Mouse (Mus musculus) liver, embryonic 12.5 days (tissue): ENCODE results near the gene Ndufs1. TPM values are rescaled to one million over a fixed set of nuclear protein-coding genes. Genes with fewer than 3 reads are reported as not detected.

ENCODE experiments used
- ATAC-seq: fragments of 200-750 bp; cut with Nextera tagmentation; 2 replicates; pipeline ENCODE4 v1.8.0; 2017; ENCODE audit warnings: moderate number of reproducible peaks, mild to moderate bottlenecking, moderate library complexity
- H3K27ac ChIP-seq: fragments of 300-500 bp; sonication (generic); 2 replicates; pipeline ENCODE4 v1.5.1; 2016; ENCODE audit warnings: mild to moderate bottlenecking
- H3K27me3 ChIP-seq: fragments of 300-500 bp; sonication (generic); replicated peaks from 2 replicates; pipeline ENCODE4 v1.6.1; 2016; ENCODE audit warnings: mild to moderate bottlenecking, moderate library complexity
- H3K36me3 ChIP-seq: fragments of 300-500 bp; sonication (generic); 2 replicates; pipeline ENCODE4 v1.6.1; 2016; ENCODE audit warnings: mild to moderate bottlenecking, moderate library complexity
- H3K4me1 ChIP-seq: fragments of 300-500 bp; sonication (generic); 2 replicates; pipeline ENCODE4 v1.6.1; 2016
- H3K4me2 ChIP-seq: fragments of 300-500 bp; sonication (generic); 2 replicates; pipeline ENCODE4 v1.6.1; 2016; ENCODE audit warnings: mild to moderate bottlenecking, moderate library complexity
- H3K4me3 ChIP-seq: fragments of 300-500 bp; sonication (generic); 2 replicates; pipeline ENCODE4 v1.5.1; 2016; ENCODE audit warnings: mild to moderate bottlenecking, moderate library complexity
- H3K9ac ChIP-seq: fragments of 300-500 bp; sonication (generic); 2 replicates; pipeline ENCODE4 v1.6.1; 2016; ENCODE audit warnings: mild to moderate bottlenecking, moderate library complexity
- H3K9me3 ChIP-seq: fragments of 300-500 bp; sonication (generic); replicated peaks from 2 replicates; pipeline ENCODE4 v1.6.1; 2016; ENCODE audit warnings: mild to moderate bottlenecking, moderate library complexity
- WGBS: fragments of 180-500 bp; shearing (Covaris S2); methylation state at CpG from one replicate; pipeline ENCODE4 v1.1.7; 2016; ENCODE audit not compliant: insufficient replicate concordance; 5-methylcytosine and 5-hydroxymethylcytosine counted together
- polyA plus RNA-seq: library from polyadenylated mRNA; unstranded; fragments of >200 nt; fragmentation: Nextera tagmentation; extraction: Ambion mirVana; gene quantifications from 2 replicates; pipeline ENCODE4 v1.2.1, GENCODE M21; 2016

Gene Ndufs1
- polyA plus RNA-seq, 1 experiment from 2014 or later: 133 TPM

GRCm38 (mm10) chr1:63130883-63131282, 45.8 kb downstream of the Ndufs1 start:
- Histone ChIP-seq H3K36me3 (peaks cover 10% of the 10 kb centered on the region; the same call in 1 of the 2 replicates), H3K9ac (no peak overlapping the region), H3K4me3 (no peak overlapping the region), H3K27ac (0 out of 2 replicates have a peak overlapping the region, but pooled peaks have one; percentile 5), H3K9me3 (no peaks in the 10 kb centered on the region), H3K27me3 (no peaks in the 10 kb centered on the region), H3K4me2 (no peak overlapping the region), H3K4me1 (peaks cover 24% of the 10 kb centered on the region)
- no peak for ATAC-seq
- 28% methylated on average over 2 of the region's 2 CpGs for WGBS

- no peaks in the 10 kb centered on the region for H3K9me3 ChIP-seq
- peak overlapping the region; percentile 63 for H3K27ac ChIP-seq
- WGBS: 10% methylated on average over 18 of the region's 18 CpGs
- H3K4me3 ChIP-seq: peak overlapping the region; percentile 51
- H3K4me1 ChIP-seq: peaks cover 24% of the 10 kb centered on the region
- peak overlapping the region; percentile 78 for H3K4me2 ChIP-seq
- peaks cover 18% of the 10 kb centered on the region for H3K36me3 ChIP-seq
- ATAC-seq: peak; percentile 69
- H3K9ac ChIP-seq: peak overlapping the region; percentile 71
- no peaks in the 10 kb centered on the region for H3K27me3 ChIP-seq
Observed at GRCm38 (mm10) chr1:63129857-63130690, 46.6 kb downstream of the Ndufs1 start.

- H3K9me3 ChIP-seq: no peaks in the 10 kb centered on the region
- no peak for ATAC-seq
- H3K4me2 ChIP-seq: peak overlapping the region; percentile 78
- peaks cover 24% of the 10 kb centered on the region for H3K4me1 ChIP-seq
- H3K27ac ChIP-seq: no peak overlapping the region
- peak overlapping the region; percentile 51; the same call in 1 of the 2 replicates for H3K4me3 ChIP-seq
- no peak overlapping the region for H3K9ac ChIP-seq
- peaks cover 24% of the 10 kb centered on the region for H3K36me3 ChIP-seq
- no peaks in the 10 kb centered on the region for H3K27me3 ChIP-seq
- 73% methylated on average over 3 of the region's 3 CpGs for WGBS
Observed at GRCm38 (mm10) chr1:63129273-63129672, 47.4 kb downstream of the Ndufs1 start.

GRCm38 (mm10) chr1:63126206-63126605, 50.4 kb downstream of the Ndufs1 start:
- Histone ChIP-seq H3K27ac (no peak overlapping the region), H3K4me1 (peaks cover 21% of the 10 kb centered on the region), H3K4me3 (no peak overlapping the region), H3K36me3 (peaks cover 54% of the 10 kb centered on the region), H3K9ac (no peak overlapping the region), H3K27me3 (no peaks in the 10 kb centered on the region), H3K4me2 (no peak overlapping the region), H3K9me3 (no peaks in the 10 kb centered on the region)
- no peak for ATAC-seq
- 74% methylated on average over 3 of the region's 3 CpGs for WGBS

GRCm38 (mm10) chr1:63123823-63124450, 52.7 kb downstream of the Ndufs1 start:
- H3K4me3 ChIP-seq: no peak overlapping the region
- H3K4me2 ChIP-seq: no peak overlapping the region
- no peaks in the 10 kb centered on the region for H3K9me3 ChIP-seq
- peak; percentile 53 for ATAC-seq
- H3K36me3 ChIP-seq: peaks cover 75% of the 10 kb centered on the region
- peaks cover 17% of the 10 kb centered on the region for H3K4me1 ChIP-seq
- H3K27ac ChIP-seq: peak overlapping the region; percentile 58
- H3K27me3 ChIP-seq: no peaks in the 10 kb centered on the region
- WGBS: 70% methylated on average over 6 of the region's 6 CpGs
- no peak overlapping the region for H3K9ac ChIP-seq

GRCm38 (mm10) chr1:63122005-63122404, 54.6 kb downstream of the Ndufs1 start:
- Histone ChIP-seq H3K4me2 (no peak overlapping the region), H3K9ac (no peak overlapping the region), H3K4me3 (no peak overlapping the region), H3K4me1 (peaks cover 30% of the 10 kb centered on the region), H3K27ac (no peak overlapping the region), H3K36me3 (peaks cover 83% of the 10 kb centered on the region), H3K9me3 (no peaks in the 10 kb centered on the region), H3K27me3 (no peaks in the 10 kb centered on the region)
- 61% methylated on average over 6 of the region's 6 CpGs for WGBS
- no peak for ATAC-seq

GRCm38 (mm10) chr1:63120382-63120781, 56.3 kb downstream of the Ndufs1 start:
- no peaks in the 10 kb centered on the region for H3K27me3 ChIP-seq
- no peak overlapping the region for H3K4me3 ChIP-seq
- H3K9me3 ChIP-seq: no peaks in the 10 kb centered on the region
- no peak overlapping the region for H3K4me2 ChIP-seq
- peaks cover 46% of the 10 kb centered on the region for H3K4me1 ChIP-seq
- peaks cover 80% of the 10 kb centered on the region for H3K36me3 ChIP-seq
- WGBS: 72% methylated on average over 2 of the region's 2 CpGs
- no peak overlapping the region for H3K9ac ChIP-seq
- no peak for ATAC-seq
- H3K27ac ChIP-seq: no peak overlapping the region

- ATAC-seq: no peak
- H3K27ac ChIP-seq: no peak overlapping the region
- H3K4me1 ChIP-seq: peaks cover 49% of the 10 kb centered on the region
- WGBS: 57% methylated on average over 4 of the region's 4 CpGs
- no peak overlapping the region for H3K4me3 ChIP-seq
- H3K4me2 ChIP-seq: no peak overlapping the region
- H3K27me3 ChIP-seq: no peaks in the 10 kb centered on the region
- peaks cover 74% of the 10 kb centered on the region for H3K36me3 ChIP-seq
- no peak overlapping the region; the same call in 1 of the 2 replicates for H3K9ac ChIP-seq
- no peaks in the 10 kb centered on the region for H3K9me3 ChIP-seq
Observed at GRCm38 (mm10) chr1:63119675-63120074, 57.0 kb downstream of the Ndufs1 start.

- no peaks in the 10 kb centered on the region for H3K27me3 ChIP-seq
- peak overlapping the region; percentile 98 for H3K27ac ChIP-seq
- 41% methylated on average over 3 of the region's 3 CpGs for WGBS
- H3K4me2 ChIP-seq: peak overlapping the region; percentile 89
- H3K4me1 ChIP-seq: peaks cover 64% of the 10 kb centered on the region
- peak overlapping the region; percentile 99 for H3K9ac ChIP-seq
- peak overlapping the region; percentile 94 for H3K4me3 ChIP-seq
- peaks cover 36% of the 10 kb centered on the region for H3K36me3 ChIP-seq
- no peaks in the 10 kb centered on the region for H3K9me3 ChIP-seq
- no peak for ATAC-seq
Observed at GRCm38 (mm10) chr1:63115540-63115939, 61.1 kb downstream of the Ndufs1 start.

- H3K9ac ChIP-seq: peak overlapping the region; percentile 99
- H3K4me1 ChIP-seq: peaks cover 64% of the 10 kb centered on the region
- H3K9me3 ChIP-seq: no peaks in the 10 kb centered on the region
- no peaks in the 10 kb centered on the region for H3K27me3 ChIP-seq
- peak overlapping the region; percentile 98 for H3K27ac ChIP-seq
- peak overlapping the region; percentile 94 for H3K4me3 ChIP-seq
- peak overlapping the region; percentile 89 for H3K4me2 ChIP-seq
- H3K36me3 ChIP-seq: peaks cover 33% of the 10 kb centered on the region
- no peak for ATAC-seq
- 12% methylated on average over 4 of the region's 4 CpGs for WGBS
Observed at GRCm38 (mm10) chr1:63115096-63115495, 61.5 kb downstream of the Ndufs1 start.

- no peaks in the 10 kb centered on the region for H3K27me3 ChIP-seq
- under 1% methylated on average over 42 of the region's 42 CpGs for WGBS
- H3K9ac ChIP-seq: peak within 1 kb of the TSS; percentile 99
- peaks cover 65% of the 10 kb centered on the region for H3K4me1 ChIP-seq
- peak; percentile 84 for ATAC-seq
- H3K4me2 ChIP-seq: peak within 1 kb of the TSS; percentile 89
- peak within 1 kb of the TSS; percentile 98 for H3K27ac ChIP-seq
- H3K9me3 ChIP-seq: no peaks in the 10 kb centered on the region
- peaks cover 26% of the 10 kb centered on the region for H3K36me3 ChIP-seq
- H3K4me3 ChIP-seq: peak within 1 kb of the TSS; percentile 94
Observed at GRCm38 (mm10) chr1:63114136-63114781, 62.4 kb downstream of the Ndufs1 start, which contains the start of gene Ino80d. Gene Ino80d (minus strand): TSS chr1:63114667.
